Mouse (Mus musculus): ENCODE results near the gene Inpp1.

GRCm38 (mm10) chr1:52793692-52794091 lies 23.8 kb downstream of the Inpp1 start:
- TF ChIP-seq CTCF (IDR thresholded peaks at IDR 0.05; ENCODE audit: low read depth) = peak; percentile 50
- no peak for TF ChIP-seq EP300 (IDR thresholded peaks at IDR 0.05; ENCODE audit: low read depth)
